8 mouse cellular contexts compared by ENCODE assay signal in genomic region chr5:92505402-92505865, GRCm38 (mm10). TPM values are rescaled to one million over a fixed set of nuclear protein-coding genes. Genes with fewer than 3 reads are reported as not detected.
DNase-seq lines count a peak whose midpoint lies in the region; ATAC-seq lines count a peak whose summit lies in the region.

No protein-coding gene starts in this region.

- H3K9me3 ChIP-seq in embryonic facial prominence, embryonic 14.5 days (ENCODE audit: control insufficient read depth, low read length), result no peaks in the 10 kb centered on the region
- no peaks in the 10 kb centered on the region for H3K9me3 ChIP-seq in kidney, embryonic 14.5 days (ENCODE audit: control insufficient read depth, low read length)
- H3K9me3 ChIP-seq in limb, embryonic 15.5 days, result no peaks in the 10 kb centered on the region

- WGBS in embryonic facial prominence, embryonic 14.5 days, result 0% methylated on average over 10 of the region's 48 CpGs
- under 1% methylated on average over 47 of the region's 48 CpGs for WGBS in kidney, embryonic 14.5 days
- WGBS in limb, embryonic 15.5 days, result under 1% methylated on average over 47 of the region's 48 CpGs

- H3K36me3 ChIP-seq in embryonic facial prominence, embryonic 14.5 days (ENCODE audit: control insufficient read depth, insufficient read depth, low read length), result no peaks in the 10 kb centered on the region
- no peaks in the 10 kb centered on the region for H3K36me3 ChIP-seq in kidney, embryonic 14.5 days (ENCODE audit: control insufficient read depth, insufficient read depth, low read length)
- no peaks in the 10 kb centered on the region for H3K36me3 ChIP-seq in limb, embryonic 15.5 days

- DNase-seq in 3T3-L1 (ENCODE audit: low read depth, low spot score), result peak; percentile 92
- DNase-seq in adrenal gland, postnatal 4 days (ENCODE audit: low spot score in 2 of 2), result peak; percentile 88 to 89
- DNase-seq in embryonic facial prominence, embryonic 14.5 days (ENCODE audit: low spot score), result peak; percentile 96
- DNase-seq in heart, adult 9 months (ENCODE audit: low spot score in 2 of 2), result peak; percentile 98
- peak; percentile 93 to 94 for DNase-seq in monocyte, adult 2 months (ENCODE audit: low read depth in 1 of 2, low spot score in 2 of 2)
- DNase-seq in spleen, postnatal 36 days (ENCODE audit: low spot score in 2 of 2), result peak; percentile 92 to 93

- no peaks in the 10 kb centered on the region for H3K27me3 ChIP-seq in embryonic facial prominence, embryonic 14.5 days (replicated peaks; ENCODE audit: control insufficient read depth, insufficient read depth, low read length)
- no peaks in the 10 kb centered on the region for H3K27me3 ChIP-seq in kidney, embryonic 14.5 days (ENCODE audit: control insufficient read depth, insufficient read depth, low read length)
- H3K27me3 ChIP-seq in limb, embryonic 15.5 days, result no peaks in the 10 kb centered on the region

- H3K4me1 ChIP-seq in embryonic facial prominence, embryonic 14.5 days (ENCODE audit: control insufficient read depth, insufficient read depth, low read length), result peaks cover 12% of the 10 kb centered on the region
- H3K4me1 ChIP-seq in kidney, embryonic 14.5 days (ENCODE audit: control insufficient read depth, insufficient read depth, low read length), result peaks cover 16% of the 10 kb centered on the region
- H3K4me1 ChIP-seq in limb, embryonic 15.5 days, result peaks cover 21% of the 10 kb centered on the region

- ATAC-seq in embryonic facial prominence, embryonic 14.5 days (ENCODE audit: low read depth), result peak; percentile 97
- ATAC-seq in kidney, embryonic 14.5 days (ENCODE audit: low FRiP score, low TSS enrichment), result peak; percentile 97
- peak; percentile 97 for ATAC-seq in limb, embryonic 15.5 days (ENCODE audit: insufficient number of reproducible peaks, low FRiP score, low TSS enrichment, low read depth)

- H3K4me3 ChIP-seq in embryonic facial prominence, embryonic 14.5 days (ENCODE audit: low read depth, low read length), result peak overlapping the region; percentile 92
- peak overlapping the region; percentile 77 for H3K4me3 ChIP-seq in kidney, embryonic 14.5 days (ENCODE audit: low read length)
- peak overlapping the region; percentile 97 for H3K4me3 ChIP-seq in limb, embryonic 15.5 days

- H3K9ac ChIP-seq in embryonic facial prominence, embryonic 14.5 days (ENCODE audit: low read depth, low read length), result peak overlapping the region; percentile 84
- H3K9ac ChIP-seq in kidney, embryonic 14.5 days (ENCODE audit: low read depth, low read length), result peak overlapping the region; percentile 79
- peak overlapping the region; percentile 91 for H3K9ac ChIP-seq in limb, embryonic 15.5 days

- H3K27ac ChIP-seq in embryonic facial prominence, embryonic 14.5 days (replicated peaks; ENCODE audit: low read depth, low read length), result peak overlapping the region; percentile 96
- peak overlapping the region; percentile 91 for H3K27ac ChIP-seq in kidney, embryonic 14.5 days (ENCODE audit: low read depth, low read length)
- H3K27ac ChIP-seq in limb, embryonic 15.5 days, result peak overlapping the region; percentile 98

- H3K4me2 ChIP-seq in embryonic facial prominence, embryonic 14.5 days (ENCODE audit: low read depth, low read length), result peak overlapping the region; percentile 75
- peak overlapping the region; percentile 54 for H3K4me2 ChIP-seq in kidney, embryonic 14.5 days (replicated peaks; ENCODE audit: low read depth, low read length)
- H3K4me2 ChIP-seq in limb, embryonic 15.5 days, result peak overlapping the region; percentile 72

RNA-seq across cellular contexts. Expression of gene Scarb2, which starts 1.2 kb away (rescaled TPM):
- 10 to 100 TPM; 75.9 to 87.0 TPM for total RNA-seq in adrenal gland, postnatal 4 days (2021)
- 11.4 and 11.5 TPM in 2 replicates for polyA plus RNA-seq in embryonic facial prominence, embryonic 14.5 days (2014; fragmentation: Nextera tagmentation; extraction: Ambion mirVana)
- polyA plus RNA-seq in kidney, embryonic 14.5 days (2014; fragmentation: Nextera tagmentation; extraction: Ambion mirVana), result 5.7 and 7.1 TPM in 2 replicates
- 13.6 and 14.3 TPM in 2 replicates for polyA plus RNA-seq in limb, embryonic 15.5 days (2015; fragmentation: Nextera tagmentation; extraction: Ambion mirVana)

RNA-seq across cellular contexts. Expression of gene Fam47e, which starts 49.4 kb away (rescaled TPM):
- total RNA-seq in adrenal gland, postnatal 4 days (2021), result under 1 TPM in 1 of 2 experiments, not detected in 1; 0.96 TPM
- polyA plus RNA-seq in embryonic facial prominence, embryonic 14.5 days (2014; fragmentation: Nextera tagmentation; extraction: Ambion mirVana), result 0.71 and 2.3 TPM in 2 replicates
- polyA plus RNA-seq in kidney, embryonic 14.5 days (2014; fragmentation: Nextera tagmentation; extraction: Ambion mirVana), result not detected in 2 replicates
- polyA plus RNA-seq in limb, embryonic 15.5 days (2015; fragmentation: Nextera tagmentation; extraction: Ambion mirVana), result not detected in 2 replicates

Comparison
In these comparisons a context has a peak if more than half of its experiments do, and no peak if none do; other contexts are left out.
1. Peak in every context shown above with its lines: DNase-seq, ATAC-seq, H3K4me3 ChIP-seq and H3K27ac ChIP-seq.